Mouse (Mus musculus): ENCODE results near the gene 4930474N05Rik. TPM values are rescaled to one million over a fixed set of nuclear protein-coding genes. Genes with fewer than 3 reads are reported as not detected.
A peak's percentile ranks its signal among the peaks of the same experiment; 100 is the strongest.

Gene 4930474N05Rik
- not detected for total RNA-seq (2021)
- long read RNA-seq = 0 reads

DNA sequence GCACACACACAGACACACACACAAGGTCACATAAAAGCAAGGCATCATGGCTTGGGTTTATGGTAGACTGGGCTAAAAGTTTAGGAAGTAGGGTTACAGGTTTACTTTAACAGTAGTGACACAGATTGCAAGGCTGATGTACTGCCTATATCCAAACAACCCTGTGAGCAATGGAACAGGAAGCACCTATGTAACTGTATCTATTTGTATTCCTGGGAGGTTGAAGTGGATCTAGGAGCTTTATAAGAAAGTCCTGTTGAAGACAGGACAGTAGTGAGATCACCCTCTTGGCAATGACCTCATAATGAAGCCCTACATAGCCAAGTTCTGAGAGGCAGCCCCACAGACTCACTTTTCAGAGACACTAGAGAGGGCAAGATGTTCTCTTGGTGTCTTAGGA lies at the start of gene 4930474N05Rik:
Gene 4930474N05Rik, plus strand, starts transcription at position 301 of the 400 bp plus-strand sequence.
- no peak for DNase-seq (ENCODE audit: low spot score in 2 of 2)

DNA sequence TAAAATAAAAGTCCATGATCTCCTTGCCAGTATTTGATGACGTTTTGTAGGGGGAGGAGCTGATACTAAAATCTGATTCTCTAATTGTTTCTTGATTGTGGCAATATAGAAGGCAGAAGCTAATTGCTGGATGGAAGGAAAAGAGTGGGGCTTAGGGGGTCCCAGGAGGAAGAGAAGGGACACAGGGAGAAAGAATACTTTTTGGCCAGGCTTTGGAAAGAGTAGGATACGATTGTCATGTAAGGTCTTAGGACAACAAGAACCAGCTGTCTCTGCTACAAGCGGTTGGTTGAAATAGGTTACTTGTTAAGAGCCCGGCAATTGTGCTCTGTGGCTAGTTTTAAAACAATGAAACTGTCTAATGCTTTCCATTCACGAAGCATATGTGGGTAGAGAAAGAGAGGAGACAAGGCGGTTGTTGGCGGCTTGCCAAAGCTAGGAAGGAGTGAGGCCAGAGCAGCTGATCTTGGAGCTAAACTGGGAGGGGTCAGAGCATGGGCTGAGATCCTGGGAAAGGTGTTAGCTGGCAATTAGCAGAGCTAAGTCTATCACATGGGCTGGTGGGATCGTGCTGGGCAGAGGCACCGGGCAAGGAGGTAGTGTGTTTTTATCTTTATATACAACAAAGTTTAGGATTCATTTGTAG lies 45.8 kb upstream of the 4930474N05Rik start:
- DNase-seq (ENCODE audit: low spot score in 2 of 2) = peak; percentile 12 to 27

DNA sequence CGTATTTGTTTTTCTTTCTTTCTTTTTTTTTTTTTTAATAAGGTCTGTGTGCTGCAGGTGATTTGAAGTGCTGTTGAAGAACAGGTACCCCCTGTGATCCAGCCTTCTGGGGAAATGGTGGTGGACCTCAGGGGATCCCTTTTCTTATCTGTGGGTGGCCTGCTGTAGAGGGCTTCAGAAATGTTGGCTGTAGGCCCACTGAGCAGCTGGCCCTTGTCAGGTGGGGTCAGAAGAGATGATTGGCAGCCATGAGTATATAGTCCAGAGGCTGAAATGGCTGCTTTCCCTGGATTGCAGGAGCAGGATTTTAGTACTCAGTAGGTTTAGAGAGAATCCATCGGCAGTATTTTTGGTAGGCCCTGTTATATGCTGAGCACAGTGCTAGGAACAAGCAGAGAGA lies 41.4 kb upstream of the 4930474N05Rik start:
- no peak for DNase-seq (ENCODE audit: low spot score in 2 of 2)

DNA sequence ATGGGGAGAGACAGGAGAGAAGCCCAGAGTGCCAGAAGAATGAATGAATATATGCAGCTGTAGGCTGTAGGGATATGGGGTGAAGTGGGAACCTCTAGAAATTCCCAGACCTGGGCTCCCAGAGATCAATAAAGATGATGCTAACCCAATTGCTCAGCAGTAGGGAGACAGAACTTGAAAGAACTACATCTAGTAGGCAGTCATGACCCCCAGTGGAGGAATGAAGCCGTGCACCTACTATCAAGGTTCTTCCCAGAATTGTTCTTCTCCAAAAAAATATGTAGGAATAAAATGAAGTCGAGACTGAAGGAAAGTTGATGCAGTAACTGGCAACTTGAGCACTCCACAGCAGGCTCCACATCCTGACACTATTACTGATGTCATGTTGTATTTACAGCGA lies 3.8 kb downstream of the 4930474N05Rik start:
- DNase-seq (ENCODE audit: low spot score in 2 of 2) = no peak

DNA sequence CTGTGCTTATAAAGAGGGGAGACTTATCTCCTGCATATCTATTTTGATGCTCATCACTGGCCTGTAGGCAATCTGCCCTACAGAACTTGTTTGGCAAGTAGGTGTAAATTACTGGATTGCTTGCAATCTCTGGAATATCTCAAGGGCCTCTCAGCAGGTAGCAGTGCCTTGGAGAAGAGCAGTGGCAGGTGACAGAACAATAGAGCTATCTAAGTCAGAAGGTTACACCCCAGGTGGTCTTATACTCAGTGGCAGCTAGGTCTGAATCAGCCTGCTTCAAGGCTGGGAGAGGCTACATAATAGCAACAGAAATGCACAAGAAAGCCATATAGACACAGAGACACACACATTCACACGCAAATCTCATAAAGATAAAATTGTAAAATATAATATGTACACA lies 4.9 kb downstream of the 4930474N05Rik start:
- DNase-seq (ENCODE audit: low spot score in 2 of 2) = no peak

DNA sequence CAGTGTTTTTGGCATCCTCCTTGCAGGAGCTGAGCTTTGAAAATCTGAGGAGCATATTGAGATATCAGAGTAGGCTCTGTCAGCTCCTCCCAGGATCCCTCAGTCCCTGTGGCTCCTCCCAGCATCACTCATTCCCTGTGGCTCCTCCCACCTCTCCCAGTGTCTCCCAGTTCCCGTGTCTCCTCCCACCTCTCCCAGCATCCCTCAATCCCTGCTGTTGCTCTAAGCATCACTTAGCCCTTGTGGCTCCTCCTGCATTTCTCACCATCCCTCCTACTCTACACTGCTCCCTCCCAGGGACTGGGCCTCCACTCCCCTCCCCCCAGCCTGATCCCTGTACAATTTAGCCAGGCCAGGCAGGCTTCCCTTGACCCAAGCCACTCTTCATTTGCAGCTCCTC lies 6.0 kb downstream of the 4930474N05Rik start:
- DNase-seq (ENCODE audit: low spot score in 2 of 2) = no peak

DNA sequence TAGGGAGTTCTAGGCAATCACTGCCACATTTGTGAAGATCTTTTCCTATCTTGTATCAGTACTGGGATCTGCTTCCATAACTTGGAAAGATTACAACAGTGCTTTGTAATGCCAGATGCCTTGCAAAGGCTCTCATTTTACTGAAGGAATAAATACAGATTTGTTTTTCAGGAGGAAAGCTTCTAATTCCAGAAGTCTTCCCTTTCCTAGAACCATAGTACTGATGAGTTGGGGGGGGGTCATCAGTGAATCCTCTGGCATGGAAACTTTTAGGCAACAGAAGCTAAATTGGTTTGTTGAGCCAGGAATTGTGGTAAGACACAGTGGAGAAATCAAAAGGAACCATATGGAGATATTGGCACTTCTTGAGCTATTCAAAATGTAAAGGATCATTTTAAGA lies 19.8 kb downstream of the 4930474N05Rik start:
- no peak for DNase-seq (ENCODE audit: low spot score in 2 of 2)

DNA sequence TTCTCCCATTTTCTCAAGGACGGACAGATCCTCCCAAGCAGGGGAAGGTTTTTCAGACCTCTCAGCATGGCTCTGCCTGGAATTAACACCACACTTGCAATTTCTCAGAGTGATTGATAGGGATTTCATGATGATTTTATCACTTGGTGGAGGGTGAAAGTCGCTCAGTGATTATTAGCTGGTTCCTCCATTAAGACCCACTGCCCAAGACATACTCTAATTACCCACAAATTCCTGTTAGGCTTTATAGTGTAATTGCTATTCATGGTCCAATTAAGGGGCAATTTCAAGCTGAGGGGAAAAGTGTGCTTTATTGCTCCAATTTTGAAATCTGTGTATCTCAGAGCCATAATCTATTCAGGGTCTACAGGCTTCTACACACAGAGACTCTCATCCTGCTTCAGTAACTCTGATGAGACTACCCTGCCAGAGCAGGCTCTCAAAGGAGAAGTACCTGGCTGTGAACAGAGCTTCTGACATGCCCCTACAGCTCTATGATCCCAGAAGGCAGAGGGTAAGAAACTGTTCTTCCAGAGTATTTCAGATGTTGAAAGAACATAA lies 29.1 kb downstream of the 4930474N05Rik start:
- DNase-seq (ENCODE audit: low spot score in 2 of 2) = no peak

DNA sequence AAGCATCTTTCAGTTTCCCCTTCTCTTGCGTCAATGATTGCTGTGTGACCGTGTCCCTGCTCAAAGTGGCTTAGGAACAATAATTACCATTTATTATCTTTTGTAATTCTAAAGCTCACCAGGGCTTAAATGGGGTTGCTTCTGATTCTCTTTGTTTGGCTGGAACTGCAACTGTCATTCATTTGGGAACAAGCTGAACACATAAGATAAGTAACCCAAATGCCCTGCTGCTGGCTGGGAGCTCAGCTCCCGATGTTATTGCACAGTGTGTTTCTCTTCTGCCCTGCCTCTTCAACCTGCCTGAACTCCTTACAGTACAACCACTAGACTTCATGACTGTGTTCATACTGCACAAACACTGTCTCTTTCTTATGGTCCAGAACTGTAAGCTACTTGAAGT lies 41.0 kb downstream of the 4930474N05Rik start:
- DNase-seq (ENCODE audit: low spot score in 2 of 2) = no peak

DNA sequence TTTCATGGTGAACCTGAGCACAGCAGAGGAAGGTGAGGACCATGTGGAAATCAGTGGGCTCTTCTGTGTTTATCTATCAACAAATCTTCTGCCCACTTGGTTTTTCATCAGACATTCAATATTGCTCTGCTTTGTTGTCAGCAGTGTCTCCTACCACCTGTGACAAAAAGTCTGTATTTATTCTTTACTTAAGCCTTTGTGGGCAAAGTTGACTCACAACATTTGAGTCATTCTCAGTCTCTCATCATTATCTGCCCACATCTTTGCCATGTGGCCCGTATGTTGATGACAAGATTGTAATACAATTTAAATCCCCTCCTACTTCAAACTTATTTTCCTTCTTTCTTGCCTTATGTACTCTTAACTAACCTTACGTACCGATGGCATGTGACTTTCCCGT lies 43.0 kb downstream of the 4930474N05Rik start:
- DNase-seq (ENCODE audit: low spot score in 2 of 2) = no peak

DNA sequence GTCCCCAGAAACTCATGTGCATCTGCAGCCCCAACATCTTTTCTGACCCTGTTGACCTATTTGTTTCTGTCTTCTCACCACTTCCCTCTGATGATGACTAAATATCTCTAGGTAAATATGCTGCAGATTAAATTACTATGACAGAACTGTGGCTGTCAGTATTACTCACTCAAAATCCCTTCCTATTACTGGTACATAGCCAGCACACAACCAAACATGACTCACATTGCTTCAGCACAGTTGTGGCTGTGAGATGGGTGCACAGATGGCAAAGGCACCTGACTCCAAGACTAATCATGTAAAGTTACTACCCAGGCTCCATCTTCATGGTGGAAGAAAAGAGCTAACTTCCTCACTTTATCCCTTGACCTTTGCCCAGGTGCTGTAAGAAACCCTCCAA lies 50.5 kb downstream of the 4930474N05Rik start:
- no peak for DNase-seq (ENCODE audit: low spot score in 2 of 2)
